11 mouse cellular contexts compared by ENCODE assay signal in genomic region chr7:34131118-34131517, GRCm38 (mm10). TPM values are rescaled to one million over a fixed set of nuclear protein-coding genes. Genes with fewer than 3 reads are reported as not detected.
A peak's percentile ranks its signal among the peaks of the same experiment; 100 is the strongest.
DNase-seq lines count a peak whose midpoint lies in the region; ATAC-seq lines count a peak whose summit lies in the region.
"Had no signal": no experiment of that assay in that cellular context is flagged by ENCODE, and none has a peak within 500 bp of the region (broad histone marks: within the 10 kb centered on the region; RNA-seq: fewer than 3 reads in every experiment).

No protein-coding gene starts in this region.

- H3K4me3 ChIP-seq in heart, embryonic 14.5 days (ENCODE audit: control insufficient read depth in 1 of 2, insufficient read depth in 1 of 2, low read depth in 1 of 2, low read length in 2 of 2): no peak overlapping the region
- H3K4me3 ChIP-seq in embryonic facial prominence, embryonic 10.5 days: peak overlapping the region; percentile 87
- no peak overlapping the region for H3K4me3 ChIP-seq in hindbrain, embryonic 11.5 days (ENCODE audit: low read depth, low read length)
- H3K4me3 ChIP-seq in midbrain, embryonic 16.5 days (ENCODE audit: low read depth, low read length): no peak overlapping the region

- H3K27me3 ChIP-seq in heart, embryonic 14.5 days (ENCODE audit: control insufficient read depth, insufficient read depth, low read length): no peaks in the 10 kb centered on the region
- no peaks in the 10 kb centered on the region for H3K27me3 ChIP-seq in embryonic facial prominence, embryonic 10.5 days (replicated peaks; ENCODE audit: low read depth, poor library complexity, severe bottlenecking)
- no peaks in the 10 kb centered on the region for H3K27me3 ChIP-seq in hindbrain, embryonic 11.5 days (ENCODE audit: control insufficient read depth, insufficient read depth, low read length)
- H3K27me3 ChIP-seq in midbrain, embryonic 16.5 days (ENCODE audit: control insufficient read depth, insufficient read depth, low read depth, low read length): no peaks in the 10 kb centered on the region

- H3K4me1 ChIP-seq in heart, embryonic 14.5 days (ENCODE audit: control insufficient read depth in 2 of 2, insufficient read depth in 2 of 2, low read length in 2 of 2): peaks cover 8 to 24% of the 10 kb centered on the region in 2 experiments
- H3K4me1 ChIP-seq in embryonic facial prominence, embryonic 10.5 days: peaks cover 25% of the 10 kb centered on the region
- H3K4me1 ChIP-seq in hindbrain, embryonic 11.5 days (replicated peaks; ENCODE audit: control insufficient read depth, insufficient read depth, low read length): no peaks in the 10 kb centered on the region
- H3K4me1 ChIP-seq in midbrain, embryonic 16.5 days (ENCODE audit: control insufficient read depth, insufficient read depth, low read length): peaks cover 14% of the 10 kb centered on the region

- no peaks in the 10 kb centered on the region for H3K9me3 ChIP-seq in heart, embryonic 14.5 days (ENCODE audit: control insufficient read depth, low read length)
- peaks cover 14% of the 10 kb centered on the region; the same call in 1 of the 2 replicates for H3K9me3 ChIP-seq in embryonic facial prominence, embryonic 10.5 days
- no peaks in the 10 kb centered on the region for H3K9me3 ChIP-seq in hindbrain, embryonic 11.5 days (ENCODE audit: control insufficient read depth, low read length)
- H3K9me3 ChIP-seq in midbrain, embryonic 16.5 days (replicated peaks; ENCODE audit: control insufficient read depth, low read length, poor library complexity, severe bottlenecking): no peaks in the 10 kb centered on the region

- no peak for ATAC-seq in heart, embryonic 14.5 days (ENCODE audit: insufficient number of reproducible peaks, insufficient read depth, low FRiP score, low read depth)
- no peak for ATAC-seq in hindbrain, embryonic 11.5 days (ENCODE audit: low FRiP score)
- ATAC-seq in midbrain, embryonic 16.5 days: no peak
- no peak for ATAC-seq in granulocyte monocyte progenitor cell, adult 5-6 weeks (replicated peaks; ENCODE audit: poor library complexity, severe bottlenecking)

- H3K36me3 ChIP-seq in heart, embryonic 14.5 days (ENCODE audit: control insufficient read depth, insufficient read depth, low read length): peaks cover 6% of the 10 kb centered on the region; the same call in 1 of the 2 replicates
- peaks cover 32% of the 10 kb centered on the region for H3K36me3 ChIP-seq in embryonic facial prominence, embryonic 10.5 days (replicated peaks)
- no peaks in the 10 kb centered on the region for H3K36me3 ChIP-seq in hindbrain, embryonic 11.5 days (ENCODE audit: control insufficient read depth, insufficient read depth, low read length)
- no peaks in the 10 kb centered on the region; the same call in 1 of the 2 replicates for H3K36me3 ChIP-seq in midbrain, embryonic 16.5 days (ENCODE audit: control insufficient read depth, insufficient read depth, low read length)

- H3K4me2 ChIP-seq in heart, embryonic 14.5 days (ENCODE audit: low read length): peak overlapping the region; percentile 76
- 0 out of 2 replicates have a peak overlapping the region, but pooled peaks have one; percentile 67 for H3K4me2 ChIP-seq in hindbrain, embryonic 11.5 days (replicated peaks; ENCODE audit: low read depth, low read length)
- H3K4me2 ChIP-seq in midbrain, embryonic 16.5 days (ENCODE audit: low read length): 0 out of 2 replicates have a peak overlapping the region, but pooled peaks have one; percentile 15

- H3K9ac ChIP-seq in heart, embryonic 14.5 days (ENCODE audit: low read length): peak overlapping the region; percentile 92; the same call in 1 of the 2 replicates
- no peak overlapping the region for H3K9ac ChIP-seq in hindbrain, embryonic 11.5 days (ENCODE audit: low read depth, low read length)
- H3K9ac ChIP-seq in midbrain, embryonic 16.5 days (ENCODE audit: low read depth, low read length): no peak overlapping the region

- 50% methylated on average over 3 of the region's 3 CpGs for WGBS in heart, embryonic 14.5 days
- 76% methylated on average over 3 of the region's 3 CpGs for WGBS in embryonic facial prominence, embryonic 10.5 days
- 84% methylated on average over 3 of the region's 3 CpGs for WGBS in hindbrain, embryonic 11.5 days
- 79% methylated on average over 3 of the region's 3 CpGs for WGBS in midbrain, embryonic 16.5 days

- no peak for DNase-seq in heart, adult 11 months
- no peak for DNase-seq in embryonic facial prominence, embryonic 10.5 days (ENCODE audit: low spot score)
- no peak for DNase-seq in hindbrain, embryonic 11.5 days (ENCODE audit: low spot score)
- DNase-seq in right cerebral cortex, postnatal 25 days: no peak
- DNase-seq in kidney, postnatal 14 days: no peak
- DNase-seq: cerebellum, adult 2 months; gastrocnemius, postnatal 14 days had no signal

- H3K27ac ChIP-seq in heart, embryonic 14.5 days (replicated peaks in 1 of 2; ENCODE audit: control insufficient read depth in 1 of 2, insufficient read depth in 1 of 2, low read depth in 2 of 2, low read length in 2 of 2): no peak overlapping the region
- H3K27ac ChIP-seq in embryonic facial prominence, embryonic 10.5 days (replicated peaks): no peak overlapping the region
- no peak overlapping the region for H3K27ac ChIP-seq in hindbrain, embryonic 11.5 days (ENCODE audit: low read depth, low read length)
- no peak overlapping the region for H3K27ac ChIP-seq in midbrain, embryonic 16.5 days (ENCODE audit: low read length)

RNA-seq across cellular contexts. Expression of gene Wtip, which starts 1.9 kb away (rescaled TPM):
- 6.6 and 7.6 TPM in 2 replicates for polyA plus RNA-seq in heart, embryonic 14.5 days (2014; fragmentation: Nextera tagmentation; extraction: Ambion mirVana)
- 6.2 and 7.2 TPM in 2 replicates for polyA plus RNA-seq in embryonic facial prominence, embryonic 10.5 days (2016; fragmentation: Nextera tagmentation; extraction: Ambion mirVana)
- polyA plus RNA-seq in hindbrain, embryonic 11.5 days (2014; fragmentation: Nextera tagmentation; extraction: Ambion mirVana): 4.0 TPM in 2 replicates
- polyA plus RNA-seq in midbrain, embryonic 16.5 days (2015; fragmentation: Nextera tagmentation; extraction: Ambion mirVana): 2.4 and 3.8 TPM in 2 replicates
- total RNA-seq in granulocyte monocyte progenitor cell, adult 5-6 weeks (2014; fragmentation: Nextera tagmentation): not detected in 2 replicates
- 0.09 and 0.26 TPM in 2 replicates for total RNA-seq in granulocyte monocyte progenitor cell, adult 5-6 weeks (2017)
- total RNA-seq: MEL had no signal

RNA-seq across cellular contexts. Expression of gene Scgb1b30, which starts 35.9 kb away (rescaled TPM):
- not detected in 2 replicates for polyA plus RNA-seq in heart, embryonic 14.5 days (2014; fragmentation: Nextera tagmentation; extraction: Ambion mirVana)
- polyA plus RNA-seq in embryonic facial prominence, embryonic 10.5 days (2016; fragmentation: Nextera tagmentation; extraction: Ambion mirVana): not detected in 2 replicates
- not detected in 2 replicates for polyA plus RNA-seq in hindbrain, embryonic 11.5 days (2014; fragmentation: Nextera tagmentation; extraction: Ambion mirVana)
- not detected in 2 replicates for polyA plus RNA-seq in midbrain, embryonic 16.5 days (2015; fragmentation: Nextera tagmentation; extraction: Ambion mirVana)
- not detected in 2 replicates for total RNA-seq in granulocyte monocyte progenitor cell, adult 5-6 weeks (2014; fragmentation: Nextera tagmentation)
- not detected in 2 replicates for total RNA-seq in granulocyte monocyte progenitor cell, adult 5-6 weeks (2017)
- total RNA-seq: gastrocnemius, postnatal 14 days; MEL had no signal
- polyA plus RNA-seq: cerebellum, adult 2 months had no signal

RNA-seq across cellular contexts. Expression of gene Uba2, which starts 38.3 kb away (rescaled TPM):
- polyA plus RNA-seq in heart, embryonic 14.5 days (2014; fragmentation: Nextera tagmentation; extraction: Ambion mirVana): 92.0 and 94.6 TPM in 2 replicates
- polyA plus RNA-seq in embryonic facial prominence, embryonic 10.5 days (2016; fragmentation: Nextera tagmentation; extraction: Ambion mirVana): 289 and 295 TPM in 2 replicates
- 256 and 268 TPM in 2 replicates for polyA plus RNA-seq in hindbrain, embryonic 11.5 days (2014; fragmentation: Nextera tagmentation; extraction: Ambion mirVana)
- polyA plus RNA-seq in midbrain, embryonic 16.5 days (2015; fragmentation: Nextera tagmentation; extraction: Ambion mirVana): 163 and 172 TPM in 2 replicates
- total RNA-seq in granulocyte monocyte progenitor cell, adult 5-6 weeks (2014; fragmentation: Nextera tagmentation): 150 and 160 TPM in 2 replicates
- 207 and 213 TPM in 2 replicates for total RNA-seq in granulocyte monocyte progenitor cell, adult 5-6 weeks (2017)

Comparison
In these comparisons a context has a peak if more than half of its experiments do, and no peak if none do; other contexts are left out.
1. H3K4me2 ChIP-seq: peak in every context shown above with its lines; median percentile 76 in heart, embryonic 14.5 days; 67 in hindbrain, embryonic 11.5 days; 15 in midbrain, embryonic 16.5 days.